Mouse (Mus musculus) cerebellum, adult 18-20 months (tissue): Measurements from ENCODE around the gene Nin.

Source experiments
- DNase-seq, 2 experiments: peaks; one replicate each; pipeline ENCODE4 v3.0.0; 2021

Gene Nin

GRCm38 (mm10) chr12:70082485-70082884 is 31.0 kb downstream of the Nin start:
- DNase-seq: no peak

- DNase-seq: no peak
Measured at GRCm38 (mm10) chr12:70078471-70079025, 35.0 kb downstream of the Nin start.

- DNase-seq: no peak
Measured at GRCm38 (mm10) chr12:70076493-70076892, 37.0 kb downstream of the Nin start.

DNA sequence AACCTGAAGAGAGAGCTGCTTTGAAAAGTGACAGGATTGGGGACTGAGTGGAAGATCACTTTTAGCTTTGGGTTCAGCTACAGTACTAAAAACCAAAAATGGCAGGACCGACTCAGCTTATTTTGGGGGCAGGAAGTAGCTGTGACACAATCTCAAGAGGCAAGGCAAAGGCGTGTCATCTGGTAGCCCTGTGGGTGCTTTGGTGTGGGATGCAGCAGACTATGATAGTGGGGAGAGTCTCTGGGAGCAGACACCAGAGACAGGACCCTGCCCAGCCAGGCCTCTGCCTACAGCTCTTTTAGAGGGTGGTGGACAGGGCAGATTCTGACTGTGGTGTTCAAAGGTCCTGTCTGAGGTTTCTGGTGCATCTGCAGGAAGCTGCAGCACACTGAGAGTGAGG is 38.5 kb downstream of the Nin start:
- DNase-seq: no peak

DNA sequence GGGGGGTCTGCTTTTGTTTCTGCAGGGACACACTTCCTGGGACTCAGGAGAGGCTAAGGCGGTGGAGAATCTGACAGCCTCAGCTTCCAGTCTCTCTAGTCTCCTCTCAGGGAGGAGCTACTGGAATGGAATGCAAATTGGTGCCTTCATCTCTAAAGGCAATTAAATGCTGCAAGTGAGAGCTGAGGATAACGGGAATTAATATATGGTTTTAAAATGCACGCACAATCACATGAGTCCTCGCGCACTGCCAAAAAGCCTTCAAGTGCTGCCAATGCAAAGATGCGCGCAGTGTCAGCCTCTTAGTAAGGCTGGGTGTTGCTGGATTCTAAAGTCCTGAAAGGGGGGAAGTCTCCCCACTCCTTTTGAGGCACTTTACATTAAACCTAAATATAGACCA is 42.6 kb downstream of the Nin start:
- DNase-seq: no peak

DNA sequence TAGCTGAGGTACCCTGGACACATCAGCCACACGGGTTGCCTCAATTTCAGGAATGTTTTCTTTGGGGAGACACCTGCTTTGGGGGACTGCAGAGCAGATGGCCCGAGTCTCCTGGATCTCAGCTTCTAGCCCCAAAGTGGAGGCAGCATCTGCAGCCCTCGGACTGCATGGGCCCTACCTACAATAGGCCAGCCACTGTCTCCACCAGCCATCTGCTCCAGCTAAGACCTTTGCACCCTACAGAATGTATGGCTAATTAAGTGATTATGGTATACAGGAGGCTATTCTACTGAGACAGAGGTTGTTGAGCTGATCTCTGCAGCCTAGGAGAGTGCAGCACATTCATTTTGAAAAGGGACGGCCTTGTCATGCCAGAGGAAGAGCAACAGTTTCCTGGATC is 43.2 kb downstream of the Nin start:
- DNase-seq: no peak

DNA sequence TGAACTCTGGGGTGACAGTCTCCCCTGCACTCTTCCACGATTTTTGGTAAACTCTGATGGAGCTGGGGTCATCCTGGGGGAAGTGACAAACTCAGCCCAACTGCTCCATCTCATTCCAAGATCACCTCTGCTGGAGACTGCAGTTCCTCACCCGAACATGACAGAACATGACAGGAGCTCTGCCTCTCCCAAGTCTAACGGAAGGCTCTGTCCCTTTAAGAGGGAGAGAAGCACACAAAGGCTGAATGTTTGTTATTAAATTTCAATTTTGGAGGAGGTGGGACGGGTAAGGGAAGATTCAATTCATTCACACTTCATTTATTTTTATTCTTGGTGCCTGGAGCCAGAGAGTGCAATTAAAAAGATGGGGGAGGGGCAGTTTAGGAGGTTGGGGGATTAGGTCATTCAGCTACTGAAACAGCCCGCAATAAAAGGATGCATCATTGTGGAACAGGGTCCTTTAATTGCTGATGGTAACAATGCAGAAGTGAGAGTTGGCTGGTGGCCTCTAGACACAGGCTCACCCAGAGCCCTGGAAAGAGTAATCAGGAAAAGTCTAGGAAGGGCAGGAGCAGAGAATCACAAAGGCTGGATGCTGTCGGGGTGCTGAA is 44.8 kb downstream of the Nin start:
- no peak for DNase-seq

DNA sequence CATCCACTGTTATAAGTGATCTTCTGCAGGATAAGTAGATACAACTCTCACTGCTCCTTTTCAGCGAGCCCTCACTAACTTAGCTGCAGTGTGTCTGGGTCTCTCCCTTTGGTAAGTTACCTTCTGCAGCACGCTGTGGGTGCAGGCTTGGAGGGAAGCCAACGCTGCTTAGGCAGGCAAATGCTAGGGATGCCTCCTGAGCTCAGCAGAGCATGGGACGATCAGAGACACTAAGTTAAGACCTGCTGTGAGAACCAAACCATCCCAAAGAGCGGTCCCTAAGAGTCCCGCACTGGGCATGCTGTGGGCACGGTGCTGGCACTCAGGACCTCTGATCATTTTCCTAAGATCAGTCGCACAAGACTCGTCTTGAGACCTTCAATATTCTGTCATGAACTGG is 45.7 kb downstream of the Nin start:
- DNase-seq: peak in 1 of 2 experiments; percentile 19

- peak; percentile 57 to 73 for DNase-seq
Measured at GRCm38 (mm10) chr12:70062114-70062513, 51.4 kb downstream of the Nin start.

GRCm38 (mm10) chr12:70058956-70059851 is 54.3 kb downstream of the Nin start:
- no peak for DNase-seq

- no peak for DNase-seq
Measured at GRCm38 (mm10) chr12:70050699-70051098, 62.8 kb downstream of the Nin start.

DNA sequence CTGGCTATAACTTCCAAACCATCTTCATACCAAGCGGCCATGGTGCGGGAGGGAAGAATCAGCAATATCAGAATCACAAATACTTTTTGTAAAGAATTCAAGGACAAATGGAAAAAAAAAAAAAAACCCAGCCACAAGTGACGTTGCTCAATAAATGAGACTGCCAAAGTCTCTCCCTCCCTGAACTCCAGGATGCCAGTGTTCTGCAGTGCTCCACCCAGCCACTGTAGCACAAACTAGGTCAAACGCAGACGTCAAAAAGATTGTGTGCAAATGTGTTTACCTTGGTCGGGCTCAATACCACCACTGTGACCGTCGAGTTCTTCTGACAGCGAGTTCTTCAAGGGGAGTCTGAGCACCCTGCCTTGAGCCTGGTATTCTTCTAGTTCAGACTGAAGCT is 64.8 kb downstream of the Nin start:
- DNase-seq: no peak

DNA sequence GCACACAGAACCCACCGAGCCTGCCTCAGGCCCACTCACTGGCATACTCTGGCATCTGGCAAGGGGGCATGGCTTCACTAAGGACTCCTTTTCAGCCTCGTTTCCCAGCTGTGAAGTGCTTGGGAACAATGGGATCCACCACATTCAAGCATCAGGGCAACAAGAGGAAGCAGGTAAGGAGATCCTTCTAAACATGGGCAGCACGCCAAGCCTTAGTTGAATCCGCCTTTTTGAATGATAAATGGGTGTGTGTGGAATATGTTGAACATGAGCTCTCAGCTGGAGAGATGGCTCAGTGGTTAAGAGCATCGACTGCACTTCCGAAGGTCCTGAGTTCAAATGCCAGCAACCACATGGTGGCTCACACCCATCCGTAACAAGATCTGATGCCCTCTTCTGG is 66.2 kb downstream of the Nin start:
- no peak for DNase-seq

GRCm38 (mm10) chr12:70044353-70044752 is 69.2 kb downstream of the Nin start:
- DNase-seq: no peak

DNA sequence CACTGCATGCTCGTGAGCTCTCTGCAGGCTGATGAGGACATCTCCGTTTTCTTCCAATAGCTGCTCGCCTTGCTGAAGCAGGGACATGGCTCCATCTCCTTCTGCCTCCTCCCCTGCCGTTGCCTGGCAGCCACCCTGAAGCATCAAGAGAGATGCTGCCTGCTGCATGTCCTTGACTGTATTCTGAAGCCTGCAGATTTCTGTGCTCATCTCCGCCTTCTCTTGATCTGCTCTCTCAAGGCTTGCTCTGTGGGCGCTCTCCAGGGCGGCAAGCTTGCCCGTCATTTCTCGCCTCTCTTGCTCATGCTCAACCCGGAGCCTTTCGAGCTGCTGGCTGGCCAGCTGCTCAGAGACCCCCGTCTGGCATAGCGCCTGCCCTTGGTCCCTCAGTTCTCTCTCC is 70.1 kb downstream of the Nin start:
- no peak for DNase-seq

DNA sequence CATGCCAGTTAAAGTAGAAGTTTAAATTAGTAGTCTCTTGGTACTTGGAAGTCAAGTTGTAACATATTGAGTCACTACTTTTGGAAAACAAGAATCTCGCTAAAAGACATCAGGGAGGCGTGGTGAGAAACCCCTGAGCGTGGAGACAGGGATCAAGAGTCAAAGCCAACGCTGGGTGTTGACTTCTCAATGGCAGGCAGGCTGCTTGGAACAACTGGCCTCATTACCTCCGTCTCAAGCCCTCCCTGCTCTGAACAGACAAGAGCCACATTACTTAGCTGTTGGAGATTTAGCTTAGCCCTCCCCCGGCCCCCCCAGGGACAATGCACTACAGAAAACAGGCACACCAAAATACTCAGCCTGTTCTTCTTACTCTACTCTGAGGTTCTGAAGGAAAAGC is 72.5 kb downstream of the Nin start:
- DNase-seq: no peak

GRCm38 (mm10) chr12:70036722-70037305 is 76.7 kb downstream of the Nin start:
- peak; percentile 35 to 46 for DNase-seq

DNA sequence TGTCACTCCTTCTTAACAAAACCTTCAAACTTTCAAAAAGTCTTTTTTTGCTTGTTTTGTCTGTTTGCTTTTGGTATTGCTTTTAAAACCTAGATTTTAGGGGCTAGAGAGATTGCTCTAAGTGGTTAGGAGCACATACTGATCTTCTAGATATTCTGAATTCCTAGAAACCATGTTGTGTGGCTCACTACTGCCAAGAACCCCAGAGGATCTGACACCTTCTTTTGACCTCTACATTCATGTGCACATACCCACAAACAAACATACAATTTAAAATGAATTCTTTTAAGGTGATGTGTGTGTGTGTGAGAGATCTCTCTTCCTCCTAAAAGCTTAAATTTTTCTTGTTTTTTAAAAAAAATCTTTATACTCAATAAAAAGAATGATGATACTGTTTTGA is 87.3 kb downstream of the Nin start:
- no peak for DNase-seq

- DNase-seq: no peak
Measured at GRCm38 (mm10) chr12:70025431-70025830, 88.1 kb downstream of the Nin start.

- DNase-seq: no peak
Measured at GRCm38 (mm10) chr12:70023580-70023979, 89.9 kb downstream of the Nin start.

- DNase-seq: no peak
Measured at GRCm38 (mm10) chr12:70018153-70018552, 95.4 kb downstream of the Nin start.

GRCm38 (mm10) chr12:70015936-70016335 is 97.6 kb downstream of the Nin start:
- DNase-seq: no peak

DNA sequence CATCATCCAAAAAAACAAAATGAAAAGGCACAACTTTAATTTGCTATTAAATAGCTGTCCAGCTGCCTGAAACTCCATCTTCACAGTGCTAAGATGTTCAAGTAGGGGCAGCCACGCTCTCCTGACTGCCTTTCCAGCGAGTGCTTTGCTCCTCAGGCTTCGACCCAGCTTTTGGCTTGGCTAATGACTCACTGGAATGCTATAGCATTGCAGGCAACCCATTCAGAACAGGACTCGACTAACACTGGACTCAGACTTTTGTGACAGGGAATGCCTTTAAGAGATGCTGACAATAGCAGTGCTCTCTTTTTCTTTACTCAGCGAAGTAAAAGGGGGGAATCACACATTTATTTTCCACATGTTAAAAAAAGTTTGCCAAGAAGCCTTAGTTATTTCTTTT is 101.8 kb downstream of the Nin start:
- no peak for DNase-seq

GRCm38 (mm10) chr12:70010356-70010755 is 103.2 kb downstream of the Nin start:
- no peak for DNase-seq
